Mouse (Mus musculus): ENCODE results near the gene Atp6ap2. TPM values are rescaled to one million over a fixed set of nuclear protein-coding genes. Genes with fewer than 3 reads are reported as not detected.

Gene Atp6ap2
- polyA plus RNA-seq, 1 experiment from 2014 or later = 198 TPM

DNA sequence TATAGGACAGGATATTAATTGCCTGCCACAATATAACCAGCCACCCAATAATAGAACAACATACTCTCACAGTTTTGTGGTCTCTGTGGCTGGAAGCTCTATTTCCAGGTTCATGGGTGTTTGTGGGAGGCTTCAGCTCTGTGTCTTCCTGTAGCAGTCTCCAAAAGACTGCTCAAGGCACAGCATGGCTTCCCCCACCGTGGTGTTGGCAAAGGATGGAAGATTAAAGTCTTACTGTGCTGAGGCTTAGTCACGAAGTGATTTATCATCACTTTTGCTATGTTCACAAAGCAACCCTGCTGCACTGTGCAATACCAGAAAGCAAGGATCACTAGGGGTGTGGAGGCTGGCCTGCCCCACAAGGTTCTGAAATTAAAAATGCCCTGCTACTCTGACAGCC is 66.3 kb downstream of the Atp6ap2 start:
- Histone ChIP-seq H3K4me2 (ENCODE audit: low read length) (no peak overlapping the region), H3K9me3 (ENCODE audit: control insufficient read depth, low read length) (no peaks in the 10 kb centered on the region), H3K27ac (replicated peaks; ENCODE audit: low read depth, low read length) (no peak overlapping the region), H3K27me3 (ENCODE audit: control insufficient read depth, insufficient read depth, low read length) (no peaks in the 10 kb centered on the region), H3K9ac (replicated peaks; ENCODE audit: low read length) (no peak overlapping the region), H3K4me3 (replicated peaks; ENCODE audit: low read depth, low read length) (no peak overlapping the region), H3K36me3 (ENCODE audit: control insufficient read depth, insufficient read depth, low read length) (peaks cover 25% of the 10 kb centered on the region; the same call in 1 of the 2 replicates), H3K4me1 (ENCODE audit: control insufficient read depth, insufficient read depth, low read length) (no peaks in the 10 kb centered on the region)
- 58% methylated on average over 2 of the region's 2 CpGs for WGBS
- ATAC-seq (ENCODE audit: low FRiP score, low TSS enrichment) (no peak), DNase-seq (no peak)

Other genes with a start within 250 kb of the Atp6ap2 start
- 26.5 and 31.4 TPM in 2 replicates for gene 1810030O07Rik, start 85.9 kb downstream of the Atp6ap2 start, polyA plus RNA-seq (2014; fragmentation: Nextera tagmentation; extraction: Ambion mirVana)
- 17.8 and 24.8 TPM in 2 replicates for gene Med14, start 174.3 kb downstream of the Atp6ap2 start, polyA plus RNA-seq (2014; fragmentation: Nextera tagmentation; extraction: Ambion mirVana)

All from midbrain, embryonic 14.5 days (tissue).